Mouse (Mus musculus) left cerebral cortex, adult 18-20 months (tissue): ENCODE measurements around the gene Pola2. TPM values are rescaled to one million over a fixed set of nuclear protein-coding genes. Genes with fewer than 3 reads are reported as not detected.

Experiments used
- DNase-seq, 2 experiments: peaks; one replicate each; pipeline ENCODE4 v3.0.0; 2021 to 2022; ENCODE audit warnings: low spot score in 2 of 2, mixed read lengths in 1 of 2
- total RNA-seq, 2 experiments: library from RNA; stranded (reverse); gene quantifications; 2 replicates each; pipeline ENCODE4 v1.2.3; 2021

Pola2 gene
- total RNA-seq, 2 experiments from 2014 or later: 4.9 to 5.0 TPM

DNA sequence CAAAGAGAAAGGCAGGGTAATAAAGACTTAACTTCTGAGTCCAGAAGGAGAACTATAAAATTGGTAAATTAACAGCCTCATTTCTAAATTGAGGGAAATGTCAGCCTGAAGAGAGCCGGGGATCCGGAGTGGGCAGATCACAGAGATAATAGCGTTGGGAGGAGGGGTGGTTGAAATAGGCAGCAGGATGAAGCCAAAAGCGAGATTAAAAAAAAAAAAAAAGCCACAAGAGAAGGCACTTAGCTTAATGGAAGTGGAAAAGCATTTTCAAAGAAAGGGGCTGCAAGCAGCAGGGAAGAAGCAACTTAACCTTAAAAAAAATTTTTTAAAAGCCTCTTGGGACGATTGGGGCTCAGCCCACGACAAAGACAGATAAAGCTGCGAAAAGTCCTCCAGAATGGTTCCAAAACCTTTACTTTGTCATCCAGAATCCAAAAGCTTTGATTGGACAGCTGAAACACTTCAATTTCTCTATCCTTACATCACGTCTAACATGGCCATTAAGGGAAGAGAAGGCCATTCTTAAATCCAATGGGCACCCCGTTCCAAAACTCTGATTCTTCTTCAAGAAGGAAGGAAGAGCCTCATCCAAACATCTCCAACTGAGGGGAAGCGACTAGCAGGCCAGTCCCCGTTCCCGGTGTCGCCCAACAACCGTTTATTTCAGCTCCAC is 52.4 kb downstream of the Pola2 start:
- DNase-seq: no peak

DNA sequence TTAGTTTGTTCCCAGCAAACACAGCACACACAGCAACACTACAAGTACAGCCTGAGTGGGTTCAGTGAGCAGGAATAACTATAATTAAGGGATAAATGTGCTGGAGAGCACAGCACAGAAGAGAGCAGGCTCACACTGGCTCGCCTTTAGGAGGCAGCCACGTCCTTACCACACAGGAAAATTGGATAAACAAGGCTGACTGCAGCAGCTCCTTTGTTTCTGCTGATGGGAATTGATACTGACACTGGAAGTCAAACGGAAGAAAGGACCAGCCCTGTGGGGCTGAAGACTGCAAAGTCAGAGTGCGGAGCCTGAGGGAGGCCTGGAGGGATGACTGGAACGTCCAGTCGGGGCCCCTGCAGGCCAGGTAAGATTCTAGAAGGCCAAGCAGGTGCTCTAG is 53.8 kb downstream of the Pola2 start:
- no peak for DNase-seq

- no peak for DNase-seq
Measured at GRCm38 (mm10) chr19:5907275-5907674, 56.7 kb downstream of the Pola2 start.

DNA sequence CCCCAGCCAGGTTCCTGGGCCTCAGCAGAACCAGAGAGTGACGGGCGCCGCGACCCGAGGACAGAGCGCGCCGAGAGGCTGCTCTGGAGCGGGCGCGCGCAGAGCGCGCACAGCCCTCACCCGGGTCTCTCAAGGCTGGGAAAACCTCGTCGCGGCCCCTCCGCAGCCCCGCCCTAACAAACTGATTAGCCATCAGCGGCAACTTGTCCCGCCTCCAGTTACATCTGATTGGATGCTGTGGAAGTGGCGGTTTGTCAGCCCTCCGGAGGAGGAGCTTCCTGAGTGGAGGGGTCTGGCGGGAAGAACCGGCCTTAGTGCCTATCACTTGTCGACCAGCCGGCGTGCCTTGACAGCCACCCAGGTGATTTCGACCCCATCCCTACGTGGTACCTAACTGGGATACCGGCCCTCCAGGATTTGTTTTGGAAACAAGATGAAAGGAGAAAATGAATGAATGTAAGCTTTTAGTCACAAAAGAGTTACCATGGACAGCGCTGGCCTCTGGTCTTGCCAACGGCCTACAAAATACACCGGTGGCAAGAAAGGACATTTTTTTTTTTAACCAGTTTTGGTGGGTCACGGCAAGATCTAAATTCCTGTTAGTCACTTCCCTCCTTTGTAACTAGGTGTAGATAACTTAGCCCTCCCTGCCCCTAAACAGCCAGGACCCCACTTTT is 69.9 kb downstream of the Pola2 start, which contains the start of gene Tigd3:
TSS of gene Tigd3 (minus strand) at position 148 of the 677 bp plus-strand sequence.
- DNase-seq: peak; percentile 95 to 96

DNA sequence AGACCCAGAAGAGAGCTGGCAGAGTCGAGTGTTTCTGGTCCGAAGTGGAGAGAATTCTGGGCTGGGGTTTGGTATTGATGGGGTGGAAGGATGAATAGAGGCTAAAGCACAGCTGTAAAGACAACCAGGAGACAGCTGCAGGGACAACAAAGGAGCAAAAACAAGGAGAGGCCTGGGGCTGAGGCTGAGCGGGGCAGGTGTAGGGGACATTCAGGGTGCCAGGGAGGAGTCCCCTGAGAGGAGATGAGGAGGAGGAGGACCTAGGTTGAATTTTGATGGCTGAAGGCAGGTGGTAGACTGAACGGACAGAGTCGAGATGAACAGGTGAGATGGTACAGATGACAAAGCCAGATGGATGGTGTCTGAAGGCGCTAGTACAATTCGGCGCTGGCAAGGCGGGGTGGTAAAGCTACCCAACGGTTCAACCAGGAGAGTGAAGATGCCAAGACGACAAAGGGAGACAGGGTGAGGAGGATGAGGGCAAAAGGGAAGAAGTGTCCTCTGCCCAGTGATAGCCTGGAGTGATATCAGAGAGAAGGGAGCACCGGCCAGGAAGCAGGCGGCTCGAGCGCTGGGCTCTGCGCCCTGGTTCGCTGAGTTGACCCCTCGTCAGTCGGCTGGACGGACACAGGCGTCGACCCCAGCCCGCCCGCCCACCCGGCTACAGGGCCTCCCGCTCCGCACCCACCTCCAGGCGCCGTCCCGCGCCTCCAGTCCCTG is 70.6 kb downstream of the Pola2 start:
- no peak for DNase-seq

DNA sequence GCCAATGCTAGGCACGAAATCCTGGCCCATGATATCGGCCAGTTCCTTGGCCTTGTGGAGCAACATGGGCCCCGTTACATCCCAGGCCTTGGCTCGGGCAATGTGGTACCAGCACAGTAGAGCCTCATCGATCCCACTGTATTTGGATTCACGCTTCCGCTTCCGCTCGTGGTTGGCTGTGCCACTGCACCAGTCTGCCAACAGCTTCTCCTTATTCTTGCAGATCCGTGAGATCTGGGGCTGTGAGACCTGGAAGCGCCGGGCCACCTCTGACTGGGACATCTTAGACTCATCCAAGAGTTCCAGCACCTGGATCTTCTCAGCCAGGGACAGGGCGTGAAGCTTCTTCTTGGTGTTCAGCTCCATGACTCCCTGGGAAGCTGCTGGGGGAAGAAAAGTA is 71.3 kb downstream of the Pola2 start:
- DNase-seq: no peak

- DNase-seq: no peak
Measured at GRCm38 (mm10) chr19:5892262-5892661, 71.7 kb downstream of the Pola2 start.

GRCm38 (mm10) chr19:5891521-5892258 is 72.3 kb downstream of the Pola2 start:
- DNase-seq: no peak

Other genes with a start within 250 kb of the Pola2 start
- gene Ehbp1l1, start 237.9 kb downstream of the Pola2 start, total RNA-seq: 10 to 100 TPM; 23.7 to 24.7 TPM
- 10 to 100 TPM; 24.4 to 30.9 TPM for gene Fam89b, start 234.5 kb downstream of the Pola2 start, total RNA-seq
- gene Ltbp3, start 223.3 kb downstream of the Pola2 start, total RNA-seq: 10 to 100 TPM; 37.2 to 41.8 TPM
- 10 to 100 TPM; 90.8 to 93.4 TPM for gene Scyl1, start 192.8 kb downstream of the Pola2 start, total RNA-seq
- gene Frmd8, start 88.9 kb downstream of the Pola2 start, total RNA-seq: 10 to 100 TPM; 13.5 to 13.6 TPM
- gene Slc25a45, start 86.4 kb downstream of the Pola2 start, total RNA-seq: 1 to 10 TPM; 2.3 to 3.2 TPM
- 1 to 10 TPM; 4.1 to 4.2 TPM for gene Tigd3, start 70.1 kb downstream of the Pola2 start, total RNA-seq
- gene Dpf2, start 51.2 kb downstream of the Pola2 start, total RNA-seq: 100 to 1,000 TPM in 1 of 2 experiments, 10 to 100 TPM in 1; 90.1 to 102 TPM
- 1 to 10 TPM; 4.7 to 5.4 TPM for gene Cdc42ep2, start 39.4 kb downstream of the Pola2 start, total RNA-seq
- gene Slc22a20, start 21.9 kb upstream of the Pola2 start, total RNA-seq: not detected
- gene Capn1, start 51.7 kb upstream of the Pola2 start, total RNA-seq: 10 to 100 TPM; 27.9 to 28.1 TPM
- gene Syvn1, start 82.4 kb upstream of the Pola2 start, total RNA-seq: 10 to 100 TPM; 41.3 to 41.6 TPM
- gene Mrpl49, start 93.6 kb upstream of the Pola2 start, total RNA-seq: 10 to 100 TPM; 42.5 to 51.3 TPM
- gene Fau, start 93.6 kb upstream of the Pola2 start, total RNA-seq: 100 to 1,000 TPM; 717 to 762 TPM
- gene Znhit2, start 97.0 kb upstream of the Pola2 start, total RNA-seq: 10 to 100 TPM; 32.2 to 35.0 TPM
- gene Tm7sf2, start 104.2 kb upstream of the Pola2 start, total RNA-seq: 10 to 100 TPM; 25.1 to 25.2 TPM
- 10 to 100 TPM; 78.5 to 94.4 TPM for gene Vps51, start 113.0 kb upstream of the Pola2 start, total RNA-seq
- not detected for gene Tmem262, start 115.8 kb upstream of the Pola2 start, total RNA-seq
- under 1 TPM; 0.54 to 0.60 TPM for gene Gm28374, start 118.1 kb upstream of the Pola2 start, total RNA-seq
- 10 to 100 TPM; 38.6 to 42.1 TPM for gene Zfpl1, start 120.8 kb upstream of the Pola2 start, total RNA-seq
- gene Cdca5, start 120.8 kb upstream of the Pola2 start, total RNA-seq: under 1 TPM in 1 of 2 experiments, not detected in 1; 0.26 TPM
- gene AC131692.1, start 130.2 kb upstream of the Pola2 start, total RNA-seq: not detected
- under 1 TPM; 0.14 to 0.21 TPM for gene Naaladl1, start 141.6 kb upstream of the Pola2 start, total RNA-seq
- 10 to 100 TPM; 17.8 to 19.0 TPM for gene Sac3d1, start 154.4 kb upstream of the Pola2 start, total RNA-seq
- gene Snx15, start 164.1 kb upstream of the Pola2 start, total RNA-seq: 10 to 100 TPM; 41.6 to 44.8 TPM
- 1 to 10 TPM in 1 of 2 experiments, under 1 TPM in 1; 0.51 to 1.2 TPM for gene Batf2, start 176.8 kb upstream of the Pola2 start, total RNA-seq
- 10 to 100 TPM; 82.9 to 92.9 TPM for gene Arl2, start 177.3 kb upstream of the Pola2 start, total RNA-seq
- gene Majin, start 220.2 kb upstream of the Pola2 start, total RNA-seq: under 1 TPM in 1 of 2 experiments, not detected in 1; 0.37 TPM